Mouse (Mus musculus): Measurements from ENCODE around the gene Ralgps2. TPM values are rescaled to one million over a fixed set of nuclear protein-coding genes. Genes with fewer than 3 reads are reported as not detected.

Ralgps2 gene
- total RNA-seq (2015; ENCODE audit: low replicate concordance), result 2.1 and 3.6 TPM in 2 replicates
- 3.1 and 6.6 TPM in 2 replicates for total RNA-seq (2017; ENCODE audit: low replicate concordance)

DNA sequence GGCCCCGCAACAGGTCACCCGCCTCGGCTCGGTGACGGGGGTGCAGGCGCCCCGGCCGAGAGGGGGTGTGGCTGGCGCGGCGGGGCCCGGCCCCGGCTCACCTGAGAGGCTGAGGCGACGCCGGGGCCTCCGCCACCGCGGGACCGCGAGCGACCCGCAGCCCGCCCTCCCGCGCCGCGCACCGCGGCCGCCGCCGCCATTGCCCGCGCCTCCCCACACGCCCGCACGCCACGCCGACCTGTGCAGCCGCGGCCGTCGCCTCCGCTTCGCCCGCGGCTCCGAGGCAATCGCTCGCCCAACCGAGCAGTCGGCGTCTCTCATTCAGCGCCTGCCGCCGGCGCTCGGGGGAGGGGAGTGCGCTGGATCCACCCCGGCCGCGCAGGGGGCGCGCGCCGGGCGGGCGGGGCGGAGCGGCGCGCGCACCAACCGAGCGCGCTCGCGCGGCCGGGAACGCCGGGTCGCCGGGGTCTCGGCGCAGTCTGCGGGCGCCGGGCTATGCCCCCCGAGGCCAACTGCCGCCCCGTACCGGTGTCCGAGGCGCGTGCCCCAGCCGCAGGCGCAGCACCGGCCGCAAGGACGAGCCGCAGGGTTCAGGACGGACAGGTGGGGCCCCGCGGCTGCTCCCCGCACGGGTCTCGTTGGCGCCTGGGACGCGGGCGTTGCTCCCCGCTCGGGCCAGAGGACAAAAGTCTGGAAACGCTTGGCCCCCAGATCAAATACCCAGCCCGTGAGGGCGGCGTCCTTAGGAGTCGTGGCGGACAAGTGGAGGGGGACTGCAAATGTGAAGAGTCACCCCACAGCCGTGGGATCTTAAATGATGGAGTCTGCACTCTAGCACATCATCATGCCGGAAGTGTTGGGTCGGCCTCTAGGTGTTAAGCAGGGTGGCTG lies at the start of gene Ralgps2:
Gene Ralgps2, minus strand, starts transcription at position 376 of the 891 bp plus-strand sequence.
- no peak for ATAC-seq (replicated peaks; ENCODE audit: low FRiP score, poor library complexity, severe bottlenecking)

DNA sequence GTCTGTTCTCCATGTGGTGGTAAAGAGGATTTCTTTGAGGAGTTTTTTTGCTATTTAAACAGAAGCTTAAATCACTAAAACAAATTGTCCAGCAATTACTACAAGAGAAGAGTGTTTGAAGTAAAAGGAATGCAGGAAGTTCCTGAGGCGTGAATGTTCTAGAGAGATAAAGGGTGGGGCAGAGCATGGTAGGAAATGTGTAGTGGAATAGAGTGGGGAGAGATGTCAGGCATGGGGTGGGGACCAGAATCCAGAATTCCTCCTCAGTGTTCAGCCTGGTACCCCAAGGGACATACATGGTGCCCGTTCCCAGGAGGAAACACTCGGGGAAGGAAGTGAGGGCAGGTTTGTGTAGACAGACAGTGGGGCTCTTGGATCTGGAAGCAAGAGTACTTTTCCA lies 48.1 kb upstream of the Ralgps2 start:
- no peak for ATAC-seq (replicated peaks; ENCODE audit: low FRiP score, poor library complexity, severe bottlenecking)

DNA sequence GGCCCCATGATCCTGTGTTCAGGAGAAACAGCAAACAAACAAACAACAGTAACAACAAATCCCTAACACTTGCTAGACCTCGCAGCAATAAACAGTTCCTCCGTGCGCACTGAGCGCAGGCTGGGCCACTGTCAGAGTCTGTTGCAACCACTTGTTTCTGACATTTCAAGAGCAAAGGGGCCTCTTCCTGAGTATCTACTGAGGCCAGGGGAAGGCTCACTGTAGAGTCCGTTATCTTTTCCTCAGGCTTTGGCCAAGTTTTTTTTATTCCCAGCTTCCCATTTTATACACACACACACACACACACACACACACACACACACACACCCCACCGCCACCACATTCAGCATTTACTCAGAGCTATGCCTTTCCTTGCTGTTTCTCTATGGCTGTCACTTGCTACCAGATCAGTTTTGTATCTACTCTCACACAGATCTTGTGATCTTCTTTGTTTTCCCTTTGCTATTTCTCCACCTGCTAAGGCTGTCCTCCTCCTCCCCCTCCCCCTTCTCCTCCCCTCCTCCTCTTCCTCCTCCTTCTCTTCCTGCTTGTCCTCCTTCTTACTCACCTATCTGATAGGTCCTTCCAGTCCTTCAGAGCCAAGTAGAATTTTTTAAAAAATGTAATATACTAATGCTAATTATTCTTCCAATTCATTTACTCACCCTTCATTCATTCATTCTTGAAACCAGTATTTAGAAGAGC lies 47.4 kb upstream of the Ralgps2 start:
- ATAC-seq (replicated peaks; ENCODE audit: low FRiP score, poor library complexity, severe bottlenecking), result no peak

DNA sequence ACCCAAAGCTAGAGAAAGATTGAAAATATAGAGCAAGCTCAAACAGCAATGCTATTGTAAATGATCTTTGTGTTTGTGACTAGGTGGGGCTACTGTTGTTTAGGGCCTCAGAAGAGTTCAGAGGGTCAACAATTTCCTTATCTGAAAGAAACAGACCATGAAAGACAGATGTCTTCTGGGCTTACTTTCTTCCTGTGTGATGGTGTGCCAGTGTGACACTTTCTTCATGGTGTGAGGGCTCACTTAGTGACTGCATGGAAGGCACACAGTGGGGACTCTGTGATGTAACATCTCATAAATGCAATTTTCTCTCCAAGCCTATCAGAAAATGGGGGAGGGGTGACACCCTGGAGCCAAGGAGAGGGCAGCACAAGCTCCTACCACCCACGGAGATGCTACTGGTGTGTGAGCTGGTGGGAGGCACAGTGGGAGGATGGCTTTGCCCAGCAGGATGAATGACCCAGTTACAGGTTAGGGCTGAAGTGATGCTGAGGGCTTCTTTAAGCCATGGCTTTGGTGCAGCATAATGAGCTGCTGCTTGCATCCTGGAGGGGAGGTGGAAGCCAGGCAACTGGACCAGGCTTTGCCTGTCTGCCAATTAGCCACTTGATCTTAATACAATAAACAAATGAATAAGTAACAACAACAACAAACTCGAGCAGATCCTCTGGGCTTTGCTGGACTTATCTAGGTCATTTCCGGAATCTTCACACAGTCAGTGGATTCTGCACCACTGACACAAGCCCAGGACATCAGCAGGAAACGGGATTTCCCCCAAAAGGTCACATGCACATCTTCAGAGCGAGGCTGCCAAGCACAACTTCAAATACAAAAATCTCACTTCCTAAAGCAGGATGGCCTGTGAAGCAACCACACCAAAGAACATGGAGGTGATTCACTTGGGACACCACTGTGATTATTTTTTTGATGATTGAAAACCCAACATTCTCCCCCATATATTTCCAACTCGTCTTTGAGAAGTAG lies 46.5 kb upstream of the Ralgps2 start:
- ATAC-seq (replicated peaks; ENCODE audit: low FRiP score, poor library complexity, severe bottlenecking), result no peak

DNA sequence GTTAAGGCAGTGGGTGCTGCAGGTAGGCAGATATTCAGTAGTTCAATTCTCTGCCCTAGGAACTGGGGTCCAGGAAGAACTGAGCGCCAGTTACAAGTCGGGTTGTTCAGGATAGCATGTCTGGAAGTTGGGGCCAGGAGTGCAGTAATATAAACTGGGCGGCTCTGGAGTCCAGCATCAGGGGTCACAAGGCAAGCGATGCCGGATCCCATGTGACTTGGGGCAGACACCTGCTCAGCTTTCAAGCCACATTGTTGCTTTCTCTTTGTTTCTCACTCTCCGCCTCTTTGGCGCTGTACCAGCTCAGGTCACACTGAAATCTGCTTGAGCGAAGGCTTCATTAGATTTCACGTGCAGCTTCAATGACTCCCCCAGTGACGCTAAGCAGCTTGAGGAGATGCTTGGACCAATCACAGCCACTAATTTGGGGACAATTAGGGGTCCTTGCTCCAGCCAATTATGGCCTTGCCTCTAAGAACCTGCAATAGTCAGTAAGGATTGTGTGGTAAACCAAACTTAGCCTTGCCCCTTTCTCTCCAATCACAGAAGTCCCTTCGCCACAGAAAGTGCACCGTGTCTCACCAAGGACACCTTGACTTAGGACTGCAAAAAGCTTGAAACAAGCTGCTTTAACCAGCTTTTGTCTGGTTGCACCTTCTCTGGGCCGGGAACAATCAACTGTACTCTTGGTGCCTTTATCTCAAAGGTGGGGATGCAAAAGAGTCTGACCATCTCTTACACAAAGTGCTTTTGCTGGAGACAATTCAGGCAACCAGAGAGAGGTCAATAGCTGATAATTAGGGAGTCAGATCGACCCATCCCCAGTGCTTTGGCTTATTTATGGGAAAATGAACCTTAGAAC lies 43.8 kb upstream of the Ralgps2 start:
- no peak for ATAC-seq (replicated peaks; ENCODE audit: low FRiP score, poor library complexity, severe bottlenecking)

DNA sequence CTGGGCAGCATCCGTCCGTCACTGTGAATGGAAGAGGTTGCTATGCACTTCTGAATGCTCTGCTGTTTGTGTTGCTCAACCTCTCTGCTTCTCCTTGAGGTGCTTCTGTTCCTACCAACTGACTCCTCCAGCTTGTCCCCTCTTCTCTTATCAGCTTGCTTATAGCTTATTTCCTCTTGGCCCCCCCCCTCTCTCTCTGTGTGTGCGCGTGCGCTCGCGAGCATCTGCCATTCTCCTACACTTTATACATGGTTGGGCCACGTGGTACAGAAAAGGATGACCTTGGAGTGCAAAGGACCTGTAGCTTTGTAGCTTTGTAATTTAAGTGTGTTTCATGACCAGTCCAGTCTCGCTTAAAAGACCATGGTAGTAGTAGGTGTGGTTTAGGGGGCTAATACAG lies 42.5 kb upstream of the Ralgps2 start:
- ATAC-seq (replicated peaks; ENCODE audit: low FRiP score, poor library complexity, severe bottlenecking), result no peak

DNA sequence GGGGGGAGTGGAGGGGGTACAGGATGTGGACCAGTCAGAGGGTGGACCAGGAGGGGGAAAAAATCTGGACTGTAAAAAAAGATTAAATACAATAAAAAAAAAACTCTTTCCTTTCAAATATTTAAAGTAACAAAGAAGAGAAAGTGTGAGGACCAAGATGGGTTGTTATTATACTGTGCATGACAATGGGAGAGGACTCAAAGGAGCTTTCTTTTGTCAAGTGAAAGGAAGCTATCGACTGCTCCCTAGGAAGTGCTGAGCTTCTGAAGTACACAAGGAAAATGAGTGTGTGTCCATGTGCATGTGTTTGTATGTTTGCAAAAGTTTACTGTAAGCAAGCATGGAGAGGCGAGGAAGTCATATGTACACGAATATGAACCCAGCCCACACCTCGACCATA lies 40.3 kb upstream of the Ralgps2 start:
- no peak for ATAC-seq (replicated peaks; ENCODE audit: low FRiP score, poor library complexity, severe bottlenecking)

DNA sequence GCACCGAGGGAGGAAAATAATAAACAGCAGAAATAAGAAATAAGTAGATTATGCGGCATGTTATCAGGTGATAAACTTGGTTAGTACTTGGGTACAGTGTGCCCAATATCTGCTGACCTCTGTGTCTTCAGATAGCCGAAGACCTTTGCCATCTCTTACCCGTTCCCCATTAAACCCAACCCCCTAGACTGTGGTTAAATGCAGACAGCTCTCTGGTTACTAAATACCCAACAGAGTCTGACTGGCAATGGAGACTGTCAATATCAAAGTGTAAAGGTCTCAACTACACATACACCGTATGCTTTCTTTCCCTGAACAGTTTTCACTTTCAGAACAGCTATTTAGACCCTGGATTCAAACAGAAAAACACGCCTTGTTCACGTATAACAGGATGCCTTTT lies 39.2 kb upstream of the Ralgps2 start:
- no peak for ATAC-seq (replicated peaks; ENCODE audit: low FRiP score, poor library complexity, severe bottlenecking)

DNA sequence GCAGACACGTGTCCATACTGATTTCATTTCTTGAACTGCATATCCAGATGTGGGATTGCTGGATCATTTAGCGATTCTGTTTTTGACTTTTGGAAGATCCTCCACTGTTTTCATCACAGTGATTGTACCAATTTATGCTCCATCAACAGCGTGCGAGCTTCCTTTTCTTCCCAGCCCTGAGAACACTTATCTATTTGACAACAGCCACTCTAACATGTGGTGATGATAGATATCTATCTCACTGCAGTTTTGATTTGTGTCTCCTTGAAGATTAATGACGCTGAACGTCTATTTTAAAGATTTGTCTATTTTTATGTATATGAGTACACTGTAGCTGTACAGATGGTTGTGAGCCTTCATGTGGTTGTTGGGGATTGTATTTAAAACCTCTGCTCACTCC lies 34.4 kb upstream of the Ralgps2 start:
- ATAC-seq (replicated peaks; ENCODE audit: low FRiP score, poor library complexity, severe bottlenecking), result no peak

DNA sequence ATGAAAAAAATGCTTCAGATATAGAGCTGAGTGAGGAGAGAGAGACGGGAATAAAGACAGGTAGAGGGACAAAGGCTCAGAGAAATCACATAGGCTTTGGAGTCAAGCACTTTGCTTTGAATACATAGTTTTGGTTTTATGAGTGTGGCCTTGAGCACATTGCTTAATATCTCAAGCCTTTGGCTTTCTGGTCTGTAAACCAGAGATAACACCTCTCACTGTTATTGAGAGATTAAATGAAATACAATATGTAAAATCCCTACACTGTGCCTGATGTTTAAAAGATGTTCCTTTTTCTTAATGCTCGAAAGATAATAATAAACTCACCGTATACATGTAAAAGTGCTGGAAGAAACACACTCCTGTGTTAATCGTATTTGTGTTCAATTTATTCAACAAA lies 33.0 kb upstream of the Ralgps2 start:
- ATAC-seq (replicated peaks; ENCODE audit: low FRiP score, poor library complexity, severe bottlenecking), result no peak

DNA sequence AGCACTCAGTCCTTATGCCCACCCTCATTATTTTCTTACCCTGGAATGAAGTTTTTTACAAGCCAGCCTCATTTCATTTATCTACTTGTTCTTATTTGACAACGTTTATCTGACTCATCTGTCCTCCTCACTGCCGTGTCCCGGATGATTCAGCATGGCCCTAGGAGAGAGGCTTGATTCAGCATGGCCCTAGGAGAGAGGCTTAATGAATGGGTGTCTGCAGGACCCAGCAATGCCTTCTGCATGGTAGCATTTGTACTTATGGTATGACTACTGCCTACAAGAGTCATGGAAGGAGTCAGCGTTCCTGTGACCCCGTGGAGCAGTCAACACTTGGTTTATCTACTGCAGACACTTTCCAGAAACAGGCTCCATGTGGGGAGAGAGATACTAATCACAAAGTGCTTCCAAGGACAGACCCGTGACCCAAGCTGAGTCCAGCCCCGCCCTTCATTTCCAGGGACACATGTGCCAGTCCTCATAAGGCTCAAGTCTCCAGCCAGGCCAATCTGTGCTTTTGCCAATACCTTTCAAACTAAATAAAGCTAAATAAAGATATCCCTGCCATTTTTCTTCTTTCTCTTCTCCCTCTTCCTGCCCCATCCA lies 31.9 kb upstream of the Ralgps2 start:
- no peak for ATAC-seq (replicated peaks; ENCODE audit: low FRiP score, poor library complexity, severe bottlenecking)

DNA sequence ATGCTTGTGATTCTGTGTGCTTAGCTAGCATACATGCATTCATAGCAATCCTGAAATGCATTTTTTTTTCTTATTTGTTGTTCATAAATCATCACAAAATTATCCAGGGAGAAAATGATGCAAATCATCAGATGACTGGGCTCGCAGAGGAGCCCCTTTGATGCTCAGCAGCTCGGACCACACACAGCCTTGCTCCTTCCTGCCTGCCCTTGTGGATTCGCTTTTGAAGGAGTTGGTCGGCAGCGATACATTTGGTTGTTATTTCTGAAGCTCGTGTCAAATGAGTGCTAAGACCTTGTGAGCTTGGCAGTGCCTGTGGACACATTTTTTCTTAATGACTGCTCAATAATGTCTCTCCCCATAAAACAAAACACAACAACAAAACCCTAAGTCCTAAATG lies 31.2 kb upstream of the Ralgps2 start:
- no peak for ATAC-seq (replicated peaks; ENCODE audit: low FRiP score, poor library complexity, severe bottlenecking)

DNA sequence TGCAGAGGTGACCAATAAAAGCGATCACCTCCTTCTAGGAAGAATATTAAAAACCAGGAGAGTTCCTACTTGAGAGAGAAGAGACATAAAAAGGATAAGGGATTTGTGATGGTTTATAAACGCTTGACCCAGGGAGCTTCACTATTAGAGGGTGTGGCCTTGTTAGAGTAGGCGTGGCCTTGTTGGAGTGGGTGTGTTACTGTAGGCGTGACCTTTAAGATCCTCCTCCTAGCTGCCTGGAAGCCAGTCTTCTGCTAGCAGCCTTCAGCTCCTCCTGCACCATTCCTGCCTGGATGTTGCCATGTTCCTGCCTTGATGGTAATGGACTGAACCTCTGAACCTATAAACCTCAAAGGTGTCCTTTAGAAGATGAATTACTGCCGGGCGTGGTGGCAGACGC lies 28.7 kb upstream of the Ralgps2 start:
- no peak for ATAC-seq (replicated peaks; ENCODE audit: low FRiP score, poor library complexity, severe bottlenecking)

DNA sequence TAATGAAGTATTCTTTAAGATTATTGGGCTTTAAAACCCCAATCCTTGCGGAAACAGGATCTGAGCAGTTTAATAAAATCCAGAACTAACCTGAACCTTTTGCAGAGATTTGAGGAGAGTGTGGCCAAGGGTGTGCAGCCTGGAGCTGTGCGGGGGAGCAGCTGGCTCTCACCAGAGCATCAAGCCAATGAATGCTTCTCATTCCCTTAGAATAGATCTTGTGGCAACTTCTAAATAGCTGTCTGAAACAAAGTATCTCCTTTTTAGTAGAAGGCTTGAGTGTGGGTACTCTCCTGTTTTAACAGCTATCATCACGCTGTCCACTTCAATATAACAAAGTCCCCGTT lies 25.1 kb upstream of the Ralgps2 start:
- no peak for ATAC-seq (replicated peaks; ENCODE audit: low FRiP score, poor library complexity, severe bottlenecking)

DNA sequence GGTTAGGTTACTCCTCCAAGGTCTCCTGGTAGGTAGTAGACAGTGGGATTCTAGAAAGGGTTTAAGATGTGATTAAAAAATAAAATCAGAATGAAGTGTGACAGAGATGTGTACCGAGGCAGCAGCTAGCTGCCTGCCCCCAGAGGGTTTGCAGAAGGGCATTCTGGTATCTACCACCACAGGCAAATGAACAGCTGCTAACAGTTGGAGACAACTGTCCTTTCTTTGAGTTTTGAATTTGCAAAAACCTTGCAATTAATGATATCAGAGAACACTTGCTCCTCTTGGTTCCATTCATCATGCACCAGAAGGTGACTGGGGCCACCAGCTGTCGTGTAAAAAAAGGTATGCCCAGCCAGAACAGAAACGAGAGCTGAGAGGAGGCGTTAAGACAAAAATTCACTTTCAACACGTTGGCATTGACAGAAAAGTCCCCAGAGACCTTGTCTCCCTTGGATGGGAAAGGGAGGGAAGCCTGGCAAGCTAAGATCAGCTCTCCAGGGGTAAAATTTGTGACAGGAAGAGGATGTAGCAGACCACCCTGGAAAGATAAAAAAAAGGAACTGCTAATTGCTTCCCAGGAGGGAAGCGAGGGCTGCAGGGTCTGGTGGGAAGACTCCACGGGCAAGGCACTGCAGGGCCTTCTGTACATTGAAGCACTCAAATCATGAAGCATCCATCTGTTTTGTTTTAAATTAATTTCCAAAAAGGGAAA lies 24.6 kb upstream of the Ralgps2 start:
- no peak for ATAC-seq (replicated peaks; ENCODE audit: low FRiP score, poor library complexity, severe bottlenecking)

DNA sequence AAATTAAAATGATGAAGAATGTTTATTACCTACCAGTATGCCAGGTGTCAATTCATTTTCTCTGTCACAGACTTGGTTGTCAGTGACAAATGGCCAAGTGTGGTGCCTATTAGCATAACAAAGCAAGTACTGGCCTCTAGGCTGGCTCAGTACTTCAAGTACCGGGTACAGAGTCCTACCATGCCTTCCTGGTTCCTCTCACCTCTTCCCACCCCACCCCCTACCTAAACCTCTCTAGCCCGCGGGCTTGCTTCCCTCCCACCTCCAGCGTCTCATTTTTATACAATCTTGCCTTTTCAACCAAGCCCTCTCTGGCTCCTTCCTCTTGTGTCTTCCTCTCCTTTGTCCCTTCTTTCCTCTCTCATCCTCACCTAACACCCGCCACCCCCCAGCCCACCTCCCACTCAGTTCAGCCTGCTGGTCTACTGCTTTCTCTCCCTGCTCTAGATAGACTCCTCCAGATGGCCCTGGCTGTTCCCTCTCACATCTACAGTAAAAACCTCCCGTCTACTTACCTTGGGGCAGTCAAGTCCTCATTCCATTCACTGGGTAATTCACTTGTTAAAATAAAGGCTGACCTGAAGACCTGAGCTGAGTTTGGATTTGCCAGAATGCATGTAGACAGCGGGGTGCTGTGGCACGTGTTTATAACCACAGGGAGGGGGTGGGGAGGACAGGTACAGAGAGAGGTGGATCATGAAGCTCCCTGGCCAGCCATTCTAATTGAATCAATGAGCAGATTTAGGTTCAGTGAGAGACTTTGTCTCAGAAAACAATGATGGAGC lies 22.2 kb upstream of the Ralgps2 start:
- ATAC-seq (replicated peaks; ENCODE audit: low FRiP score, poor library complexity, severe bottlenecking), result no peak

DNA sequence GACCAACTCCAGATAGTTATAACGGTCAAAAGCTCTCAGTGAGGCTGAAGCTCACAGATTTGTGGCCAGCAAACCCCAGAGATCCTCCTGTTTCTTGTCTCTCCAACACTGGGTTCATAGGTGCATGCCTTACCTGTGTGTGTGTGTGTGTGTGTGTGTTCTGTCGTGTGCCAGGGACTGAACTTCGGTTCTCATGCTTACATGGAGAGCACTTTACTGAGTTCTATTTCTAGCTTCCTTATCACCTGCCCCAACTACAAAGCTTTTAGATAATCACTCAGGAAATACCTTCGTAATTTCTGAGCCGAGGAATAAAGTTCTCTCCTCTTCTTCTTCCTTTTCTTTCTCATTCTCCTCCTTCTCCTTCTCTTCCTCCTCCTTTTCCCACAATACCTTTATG lies 19.6 kb upstream of the Ralgps2 start:
- ATAC-seq (replicated peaks; ENCODE audit: low FRiP score, poor library complexity, severe bottlenecking), result no peak
